Mouse (Mus musculus) heart, postnatal 0 days (tissue): ENCODE measurements at regions not wholly inside any gene's neighbourhood (a gene's known extent, or its start where the extent isn't known, plus 50 kb on each side); places are given as distances from the start of the nearest gene placed in this dataset.

Experiments
- CTCF ChIP-seq: IDR thresholded peaks from 2 replicates; pipeline ENCODE4 v1.5.1; 2016; ENCODE audit warnings: antibody characterized with exemption, control low read depth, low read depth
- EP300 ChIP-seq: IDR thresholded peaks from 2 replicates; pipeline ENCODE4 v1.6.1; 2016; ENCODE audit warnings: antibody characterized with exemption, low read depth

- TF ChIP-seq CTCF (no peak), EP300 (no peak)
Measured at GRCm38 (mm10) chr1:92744528-92745241, 86.8 kb upstream of the Gpc1 start.
